Mouse (Mus musculus) embryonic facial prominence, embryonic 13.5 days (tissue): ENCODE measurements at regions not wholly inside any gene's neighbourhood (a gene's known extent, or its start where the extent isn't known, plus 50 kb on each side); places are given as distances from the start of the nearest gene placed in this dataset.
A peak's percentile ranks its signal among the peaks of the same experiment; 100 is the strongest.

ENCODE experiments used
- ATAC-seq: fragments of 200-750 bp; cut with Nextera tagmentation; 2 replicates; pipeline ENCODE4 v1.8.0; 2017; ENCODE audit warnings: low read depth; ENCODE audit not compliant: insufficient number of reproducible peaks, insufficient read depth, low FRiP score, low TSS enrichment
- H3K27ac ChIP-seq: fragments of 300-500 bp; sonication (generic); 2 replicates; pipeline ENCODE4 v1.5.1; 2015; ENCODE audit warnings: moderate library complexity, mild to moderate bottlenecking, inconsistent platforms
- H3K27me3 ChIP-seq: fragments of 300-500 bp; sonication (generic); 2 replicates; pipeline ENCODE4 v1.6.1; 2015; ENCODE audit warnings: mild to moderate bottlenecking, inconsistent platforms
- H3K36me3 ChIP-seq: fragments of 300-500 bp; sonication (generic); 2 replicates; pipeline ENCODE4 v1.6.1; 2015; ENCODE audit warnings: mild to moderate bottlenecking, inconsistent platforms
- H3K4me1 ChIP-seq: fragments of 300-500 bp; sonication (generic); 2 replicates; pipeline ENCODE4 v1.6.1; 2015; ENCODE audit warnings: inconsistent platforms
- H3K4me2 ChIP-seq: fragments of 300-500 bp; sonication (generic); 2 replicates; pipeline ENCODE4 v1.6.1; 2015; ENCODE audit warnings: moderate library complexity, mild to moderate bottlenecking, inconsistent platforms
- H3K4me3 ChIP-seq: fragments of 300-500 bp; sonication (generic); 2 replicates; pipeline ENCODE4 v1.5.1; 2015; ENCODE audit warnings: mild to moderate bottlenecking, inconsistent platforms
- H3K9ac ChIP-seq: fragments of 300-500 bp; sonication (generic); 2 replicates; pipeline ENCODE4 v1.6.1; 2015; ENCODE audit warnings: mild to moderate bottlenecking, inconsistent platforms
- H3K9me3 ChIP-seq: fragments of 300-500 bp; sonication (generic); 2 replicates; pipeline ENCODE4 v1.6.1; 2016; ENCODE audit warnings: inconsistent platforms
- WGBS: fragments of 180-500 bp; shearing (Covaris S2); methylation state at CpG from one replicate; pipeline ENCODE4 v1.1.7; 2015; ENCODE audit warnings: mixed read lengths; 5-methylcytosine and 5-hydroxymethylcytosine counted together

DNA sequence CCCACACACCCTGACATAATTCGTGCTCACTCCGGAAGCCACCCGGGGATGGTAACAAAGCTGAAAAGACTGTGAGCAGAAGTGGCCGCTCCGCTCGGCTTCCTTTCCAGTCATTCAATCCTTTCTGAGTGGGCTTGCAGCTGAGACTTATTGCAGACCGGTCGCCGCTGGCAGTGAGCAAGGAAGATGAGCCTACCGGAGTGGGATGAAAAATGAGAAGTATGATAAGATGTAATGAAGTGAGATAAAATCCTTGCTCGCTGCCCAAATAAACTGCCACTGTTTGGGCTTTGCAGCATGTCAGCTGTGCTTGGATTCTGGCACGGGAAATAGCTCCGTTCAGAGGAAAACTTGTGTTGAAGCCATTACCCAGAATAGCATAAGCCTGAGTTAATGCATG lies 82.7 kb upstream of the Lingo2 start:
- Histone ChIP-seq H3K4me3 (no peak overlapping the region), H3K9me3 (no peaks in the 10 kb centered on the region), H3K4me1 (no peaks in the 10 kb centered on the region), H3K27me3 (no peaks in the 10 kb centered on the region), H3K27ac (no peak overlapping the region), H3K9ac (no peak overlapping the region), H3K4me2 (peak overlapping the region; percentile 32; the same call in 1 of the 2 replicates), H3K36me3 (no peaks in the 10 kb centered on the region)
- ATAC-seq: no peak
- 65% methylated on average over 13 of the region's 13 CpGs for WGBS
